1 mouse cellular context compared by ENCODE assay signal in genomic region chr11:116309601-116310000, GRCm38 (mm10).
A peak's percentile ranks its signal among the peaks of the same experiment; 100 is the strongest.
TF ChIP-seq lines count a peak whose summit lies in the region.

No protein-coding gene starts in this region.

TF ChIP-seq in CH12.LX, 34 proteins besides CTCF, POLR2A, EP300 and RAD21:
- TF ChIP-seq ETS1 (conservative IDR thresholded peaks at IDR 0.05; ENCODE audit: low read depth, low read length): 0 out of 2 replicates have a peak, but pooled peaks have one; percentile 10
- no peak for TF ChIP-seq HCFC1 (IDR thresholded peaks at IDR 0.05; ENCODE audit: low read depth, low read length)
- TF ChIP-seq ELF1 (IDR thresholded peaks at IDR 0.05; ENCODE audit: low read depth, low read length): peak; percentile 37; the same call in 1 of the 2 replicates
